Mouse (Mus musculus) ES-E14 (cell line): ENCODE results near the gene G430095P16Rik. TPM values are rescaled to one million over a fixed set of nuclear protein-coding genes. Genes with fewer than 3 reads are reported as not detected.

Experiments
- DNase-seq: peaks from one replicate; pipeline ENCODE4 v3.0.0-alpha.2; 2013; ENCODE audit warnings: low read depth, low spot score
- H3K27ac ChIP-seq: 2 replicates; pipeline ENCODE4 v1.5.1; 2012; ENCODE audit warnings: low read depth, mild to moderate bottlenecking, low read length, moderate library complexity, mixed read lengths; ENCODE audit not compliant: poor library complexity, insufficient read depth, severe bottlenecking
- H3K36me3 ChIP-seq: 2 replicates; pipeline ENCODE4 v1.6.1; 2012; ENCODE audit warnings: mild to moderate bottlenecking, low read length, moderate library complexity, mixed read lengths; ENCODE audit not compliant: control insufficient read depth, poor library complexity, insufficient read depth, severe bottlenecking
- H3K4me1 ChIP-seq, 2 experiments: fragments of 150-350 bp in 1 of 2; sonication (generic) in 1 of 2; 2 replicates each; pipeline ENCODE4 v1.6.1; 2012; ENCODE audit warnings: low read length in 2 of 2, mild to moderate bottlenecking in 1 of 2, mixed read lengths in 1 of 2; ENCODE audit not compliant: control insufficient read depth in 2 of 2, insufficient read depth in 2 of 2, poor library complexity in 1 of 2
- H3K4me3 ChIP-seq, 2 experiments: fragments of 150-350 bp in 1 of 2; sonication (generic) in 1 of 2; 2 replicates each; pipeline ENCODE4 v1.5.1; 2012; ENCODE audit warnings: low read length in 2 of 2, low read depth in 1 of 2, mild to moderate bottlenecking in 1 of 2, mixed read lengths in 1 of 2; ENCODE audit not compliant: insufficient read depth in 1 of 2, poor library complexity in 1 of 2, severe bottlenecking in 1 of 2
- H3K9ac ChIP-seq: 2 replicates; pipeline ENCODE4 v1.6.1; 2012; ENCODE audit warnings: low read depth, mild to moderate bottlenecking, low read length, mixed read lengths; ENCODE audit not compliant: poor library complexity, insufficient read depth, severe bottlenecking
- H3K9me3 ChIP-seq: fragments of 150-350 bp; sonication (generic); 2 replicates; pipeline ENCODE4 v1.6.1; 2012; ENCODE audit warnings: low read depth, mild to moderate bottlenecking, low read length; ENCODE audit not compliant: control insufficient read depth, insufficient read depth
- CHD2 ChIP-seq: IDR thresholded peaks from 2 replicates; pipeline ENCODE4 v1.6.1; 2014; ENCODE audit warnings: mild to moderate bottlenecking, low read depth, low read length, inconsistent platforms
- HCFC1 ChIP-seq: IDR thresholded peaks from 2 replicates; pipeline ENCODE4 v1.6.1; 2012; ENCODE audit warnings: low read length, inconsistent platforms, borderline replicate concordance; ENCODE audit not compliant: insufficient read depth
- MAFK ChIP-seq: IDR thresholded peaks from 2 replicates; pipeline ENCODE4 v1.6.1; 2014; ENCODE audit warnings: mild to moderate bottlenecking, low read depth, low read length, inconsistent platforms; ENCODE audit not compliant: insufficient read depth
- ZC3H11A ChIP-seq: IDR thresholded peaks from 2 replicates; pipeline ENCODE4 v1.6.1; 2012; ENCODE audit warnings: low read depth, mild to moderate bottlenecking, inconsistent platforms, low read length, borderline replicate concordance
- ZNF384 ChIP-seq: IDR thresholded peaks from 2 replicates; pipeline ENCODE4 v1.6.1; 2012; ENCODE audit warnings: low read depth, low read length, inconsistent platforms
- in situ Hi-C, 2 experiments: fragments of 600-800 bp; cut with MboI; formaldehyde crosslinking; loops; one replicate each; pipeline ENCODE4 v1.15.1; 2025; ENCODE audit warnings: low sequenced_read_pairs in 2 of 2, inconsistent platforms in 1 of 2; ENCODE audit not compliant: unreplicated experiment in 2 of 2
- total RNA-seq: library from RNA; depleted of rRNA; stranded (reverse); fragments of 300-350 nt; gene quantifications from 2 replicates; pipeline ENCODE4 v1.2.3, GENCODE M21; 2012

The G430095P16Rik gene
- total RNA-seq, 1 experiment = 2.1 TPM

DNA sequence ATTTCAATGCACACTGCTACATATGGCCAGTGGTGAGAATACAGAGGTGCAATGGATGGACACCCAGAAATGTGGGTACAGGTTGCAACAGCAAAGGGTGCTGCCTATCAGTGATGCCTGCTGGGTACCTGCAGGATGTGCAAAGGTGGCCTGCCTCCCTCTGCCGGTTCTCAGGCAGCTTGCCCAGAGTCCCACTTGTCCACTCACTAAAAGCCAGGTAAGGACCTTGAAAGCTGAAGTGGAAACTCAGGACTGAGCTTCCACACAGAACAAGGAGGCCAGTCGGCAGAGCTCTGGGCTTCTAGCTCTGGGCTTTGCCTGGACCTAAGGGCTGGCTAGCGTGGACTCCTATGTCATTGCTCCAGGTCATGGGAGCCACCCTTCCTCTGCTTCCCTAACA lies 11.5 kb upstream of the G430095P16Rik start:
- no peak for DNase-seq
- no peaks in the 10 kb centered on the region for H3K36me3 ChIP-seq
- H3K27ac ChIP-seq = no peak overlapping the region
- TF ChIP-seq ZC3H11A = no peak
- no peak for TF ChIP-seq CHD2
- no peak for TF ChIP-seq HCFC1
- no peak for TF ChIP-seq ZNF384
- no peak for TF ChIP-seq MAFK
- no peaks in the 10 kb centered on the region for H3K9me3 ChIP-seq
- H3K4me1 ChIP-seq = peaks cover 1 to 28% of the 10 kb centered on the region in 2 experiments; a peak in 2 of 4 replicates
- in situ Hi-C loops = no loop called here
- no peak overlapping the region for H3K9ac ChIP-seq
- no peak overlapping the region for H3K4me3 ChIP-seq

GRCm38 (mm10) chr8:84711933-84712758 lies 10.7 kb upstream of the G430095P16Rik start:
- H3K36me3 ChIP-seq = no peaks in the 10 kb centered on the region
- no peak overlapping the region for H3K27ac ChIP-seq
- no peak overlapping the region for H3K9ac ChIP-seq
- H3K4me3 ChIP-seq = no peak overlapping the region; a peak in 1 of 4 replicates
- no peak for DNase-seq
- no peaks in the 10 kb centered on the region for H3K9me3 ChIP-seq
- no peak for TF ChIP-seq CHD2
- TF ChIP-seq HCFC1 = no peak
- no peak for TF ChIP-seq ZNF384
- no peak for TF ChIP-seq ZC3H11A
- TF ChIP-seq MAFK = no peak
- in situ Hi-C loops = no loop called here
- peaks cover 1 to 20% of the 10 kb centered on the region in 2 experiments; a peak in 2 of 4 replicates for H3K4me1 ChIP-seq

- Histone ChIP-seq H3K9ac (no peak overlapping the region), H3K4me1 (peaks cover 1 to 15% of the 10 kb centered on the region in 2 experiments; a peak in 2 of 4 replicates), H3K9me3 (no peaks in the 10 kb centered on the region), H3K36me3 (no peaks in the 10 kb centered on the region), H3K4me3 (no peak overlapping the region), H3K27ac (no peak overlapping the region)
- no peak for TF ChIP-seq ZNF384
- no peak for TF ChIP-seq CHD2
- no peak for TF ChIP-seq HCFC1
- no peak for TF ChIP-seq MAFK
- no peak for TF ChIP-seq ZC3H11A
- in situ Hi-C loops = no loop called here
- DNase-seq = no peak
These were observed 10.1 kb upstream of the G430095P16Rik start for GRCm38 (mm10) chr8:84712759-84713120.

DNA sequence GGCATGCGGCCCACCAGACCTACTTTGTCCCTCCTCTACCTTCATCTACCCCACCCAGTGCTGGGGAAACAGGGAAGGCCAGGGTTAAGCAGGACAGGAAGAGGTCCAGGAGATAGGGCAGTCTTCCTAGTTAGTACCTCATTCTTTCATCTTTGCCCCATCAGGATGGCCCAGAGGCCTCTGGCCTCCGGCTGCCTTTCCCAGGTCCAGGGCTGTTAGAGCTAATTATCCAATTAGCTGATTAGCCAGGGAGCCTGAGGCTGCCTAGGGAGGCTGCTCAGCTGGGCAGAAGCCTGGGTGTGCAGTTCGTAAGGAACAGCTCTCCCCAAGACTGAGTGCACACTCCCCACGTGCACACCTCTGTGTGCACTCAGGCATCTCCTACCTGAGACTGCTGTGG lies 9.4 kb upstream of the G430095P16Rik start:
- Histone ChIP-seq H3K4me3 (no peak overlapping the region), H3K9me3 (no peaks in the 10 kb centered on the region), H3K27ac (no peak overlapping the region), H3K4me1 (peaks cover 1 to 11% of the 10 kb centered on the region in 2 experiments; a peak in 1 of 4 replicates), H3K9ac (no peak overlapping the region), H3K36me3 (no peaks in the 10 kb centered on the region)
- no peak for TF ChIP-seq ZNF384
- no peak for TF ChIP-seq ZC3H11A
- TF ChIP-seq CHD2 = no peak
- no peak for TF ChIP-seq HCFC1
- TF ChIP-seq MAFK = no peak
- no peak for DNase-seq
- in situ Hi-C loops = no loop called here

- Histone ChIP-seq H3K9ac (no peak overlapping the region), H3K4me3 (no peak overlapping the region), H3K4me1 (peaks cover 1 to 10% of the 10 kb centered on the region in 2 experiments; a peak in 1 of 4 replicates), H3K36me3 (no peaks in the 10 kb centered on the region), H3K27ac (no peak overlapping the region), H3K9me3 (no peaks in the 10 kb centered on the region)
- no peak for DNase-seq
- TF ChIP-seq ZNF384 (no peak), CHD2 (no peak), HCFC1 (no peak), ZC3H11A (no peak)
- in situ Hi-C loops = no loop called here
These were observed 8.6 kb upstream of the G430095P16Rik start for GRCm38 (mm10) chr8:84714161-84714560.
